Mouse (Mus musculus) ES-Bruce4 (cell line): ENCODE results near the gene Tango2.

Experiments used
- CTCF ChIP-seq: IDR thresholded peaks from one replicate; pipeline ENCODE4 v1.8.1; 2011; ENCODE audit warnings: low read depth, low read length
- POLR2A ChIP-seq: IDR thresholded peaks from one replicate; pipeline ENCODE4 v1.8.1; 2011; ENCODE audit warnings: low read length; ENCODE audit not compliant: insufficient read depth

GRCm38 (mm10) chr16:18342076-18342475 lies 5.8 kb downstream of the Tango2 start:
- TF ChIP-seq CTCF, result no peak
- no peak for TF ChIP-seq POLR2A
